Comparison of ENCODE assay signal across 10 mouse cellular contexts in genomic region chr7:102395894-102396293, GRCm38 (mm10). TPM values are rescaled to one million over a fixed set of nuclear protein-coding genes. Genes with fewer than 3 reads are reported as not detected.
DNase-seq lines count a peak whose midpoint lies in the region.
"Had no signal": no experiment of that assay in that cellular context is flagged by ENCODE, and none has a peak within 500 bp of the region (broad histone marks: within the 10 kb centered on the region; RNA-seq: fewer than 3 reads in every experiment).

No protein-coding gene starts in this region.

- DNase-seq in adrenal gland, adult (ENCODE audit: inconsistent age in 2 of 2, low spot score in 1 of 2) = peak; percentile 31 to 56
- no peak for DNase-seq in adrenal gland, adult 8-10 months
- DNase-seq in heart, adult 9 months (ENCODE audit: low spot score in 2 of 2) = peak; percentile 10 to 13
- DNase-seq in heart, postnatal 25 days (ENCODE audit: low spot score) = no peak
- peak; percentile 61 for DNase-seq in adrenal gland, postnatal 14 days
- peak; percentile 18 for DNase-seq in lung, postnatal 36 days
- DNase-seq in ovary, postnatal 14 days (ENCODE audit: low spot score) = no peak
- DNase-seq in right cerebral cortex, postnatal 36 days (ENCODE audit: low spot score in 2 of 2) = no peak
- DNase-seq: kidney, postnatal 36 days; right cerebral cortex, postnatal 25 days had no signal

- intact Hi-C loops in heart, postnatal 25 days (cut with DNase I) = no loop called here

RNA-seq across cellular contexts. Expression of gene Rrm1, which starts 45.6 kb away (rescaled TPM):
- total RNA-seq in adrenal gland, adult 8-10 months (2022) = 10 to 100 TPM; 16.4 to 23.7 (median 20.3) TPM
- total RNA-seq in heart, postnatal 25 days (2021) = 10 to 100 TPM in 1 of 2 experiments, 1 to 10 TPM in 1; 8.4 to 11.5 TPM
- 41.7 and 42.2 TPM in 2 replicates for total RNA-seq in adrenal gland, postnatal 14 days (2021)

Comparison
In these comparisons a context has a peak if more than half of its experiments do, and no peak if none do; other contexts are left out.
1. DNase-seq: peak in adrenal gland, adult (2 of 2), heart, adult 9 months (2 of 2), adrenal gland, postnatal 14 days (single experiment) and lung, postnatal 36 days (single experiment); none in adrenal gland, adult 8-10 months (single experiment), heart, postnatal 25 days (single experiment), ovary, postnatal 14 days (single experiment) and right cerebral cortex, postnatal 36 days (0 of 2).